Mouse (Mus musculus): ENCODE results near the gene Cd96. TPM values are rescaled to one million over a fixed set of nuclear protein-coding genes. Genes with fewer than 3 reads are reported as not detected.

Cd96 gene
- polyA plus RNA-seq, 1 experiment from 2014 or later = 0.20 TPM

Other genes starting within 250 kb of the Cd96 start
- 0.04 to 0.19 TPM in 2 of 3 replicates, not detected in the other for gene Phldb2, start 166.7 kb downstream of the Cd96 start, polyA plus RNA-seq (2018)
- gene Plcxd2, start 110.0 kb downstream of the Cd96 start, polyA plus RNA-seq (2018) = 0.63 to 0.84 TPM (median 0.80 TPM) in 3 replicates
- 0.34 to 1.3 TPM (median 0.84 TPM) in 3 replicates for gene Gm4737, start 34.8 kb upstream of the Cd96 start, polyA plus RNA-seq (2018)